Mouse (Mus musculus) cerebellum, adult 2 months (tissue): ENCODE results near the gene 6430548M08Rik. TPM values are rescaled to one million over a fixed set of nuclear protein-coding genes. Genes with fewer than 3 reads are reported as not detected.
A peak's percentile ranks its signal among the peaks of the same experiment; 100 is the strongest.

Source experiments
- DNase-seq, 2 experiments: peaks; one replicate each; pipeline ENCODE4 v3.0.0; 2021
- H3K27ac ChIP-seq: fragments of 200-500 bp; 2 replicates; pipeline ENCODE4 v1.5.1; 2012; ENCODE audit warnings: low read length, control low read depth, inconsistent platforms; ENCODE audit not compliant: insufficient read depth
- H3K27me3 ChIP-seq: fragments of 200-500 bp; 2 replicates; pipeline ENCODE4 v1.6.1; 2012; ENCODE audit warnings: inconsistent platforms, mild to moderate bottlenecking, low read length, moderate library complexity; ENCODE audit not compliant: control insufficient read depth, insufficient read depth
- H3K4me1 ChIP-seq: fragments of 200-500 bp; 2 replicates; pipeline ENCODE4 v1.6.1; 2011; ENCODE audit warnings: low read length; ENCODE audit not compliant: control insufficient read depth, insufficient read depth
- H3K4me3 ChIP-seq: fragments of 200-500 bp; replicated peaks from 2 replicates; pipeline ENCODE3; 2011; ENCODE audit warnings: mild to moderate bottlenecking, low read depth, low read length, control low read depth; ENCODE audit not compliant: insufficient read depth
- CTCF ChIP-seq: fragments of 200-500 bp; IDR thresholded peaks from 2 replicates; pipeline ENCODE4 v1.5.1; 2011; ENCODE audit warnings: low read depth, mild to moderate bottlenecking, control low read depth, low read length, moderate library complexity, borderline replicate concordance; ENCODE audit not compliant: insufficient read depth
- POLR2A ChIP-seq: fragments of 200-500 bp; IDR thresholded peaks from 2 replicates; pipeline ENCODE4 v1.6.1; 2011; ENCODE audit warnings: low read length, control low read depth, borderline replicate concordance; ENCODE audit not compliant: insufficient read depth
- WGBS: fragments of 180-500 bp; shearing (Covaris S2); methylation state at CpG from one replicate; pipeline ENCODE4 v1.1.7; 2018; 5-methylcytosine and 5-hydroxymethylcytosine counted together
- polyA plus RNA-seq: library from polyadenylated mRNA; depleted of rRNA; stranded (reverse); fragments of >200 nt; gene quantifications from 2 replicates; pipeline ENCODE4 v1.2.3, GENCODE M21; 2012; rRNA removed

The 6430548M08Rik gene
- polyA plus RNA-seq = 175 and 188 TPM in 2 replicates

- WGBS = under 1% methylated on average over 60 of the region's 61 CpGs
- Histone ChIP-seq H3K27ac (peak within 1 kb of the TSS; percentile 83), H3K4me1 (peaks cover 15% of the 10 kb centered on the region), H3K27me3 (no peaks in the 10 kb centered on the region), H3K4me3 (peak within 1 kb of the TSS; percentile 82)
- DNase-seq = peak; percentile 100
- TF ChIP-seq CTCF (peak; percentile 40; the same call in 1 of the 2 replicates), POLR2A (peak; percentile 94)
These were observed at the start of gene 6430548M08Rik for GRCm38 (mm10) chr8:120113758-120114255. Gene 6430548M08Rik, plus strand, starts transcription at chr8:120114152.

DNA sequence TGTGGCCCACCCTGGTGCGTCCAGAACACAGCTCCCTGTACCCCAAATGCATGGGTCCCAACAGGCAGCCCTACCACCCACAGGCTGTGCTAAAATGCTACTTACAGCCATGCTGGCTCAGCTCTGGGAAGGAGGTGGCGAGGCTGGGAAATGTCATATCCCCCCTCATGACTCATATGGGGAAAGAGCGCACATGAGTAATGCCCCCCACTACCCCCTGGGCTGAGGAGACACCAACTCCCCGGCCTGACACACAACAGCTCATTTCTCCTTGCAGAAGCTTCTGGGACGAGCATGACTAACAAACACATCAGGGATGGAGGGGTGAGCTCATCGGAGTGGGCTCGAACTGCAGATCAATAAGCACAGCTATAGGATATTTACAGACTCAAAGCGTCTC is 48.3 kb upstream of the 6430548M08Rik start:
- Histone ChIP-seq H3K4me1 (peaks cover 21% of the 10 kb centered on the region), H3K27me3 (no peaks in the 10 kb centered on the region), H3K4me3 (no peak overlapping the region), H3K27ac (no peak overlapping the region)
- DNase-seq = no peak
- WGBS = 91% methylated on average over 8 of the region's 8 CpGs
- TF ChIP-seq POLR2A (no peak), CTCF (no peak)

GRCm38 (mm10) chr8:120066226-120066625 is 47.7 kb upstream of the 6430548M08Rik start:
- peaks cover 21% of the 10 kb centered on the region for H3K4me1 ChIP-seq
- no peak overlapping the region for H3K27ac ChIP-seq
- WGBS = 64% methylated on average over 4 of the region's 4 CpGs
- no peak for DNase-seq
- TF ChIP-seq POLR2A (no peak), CTCF (no peak)
- no peak overlapping the region for H3K4me3 ChIP-seq
- H3K27me3 ChIP-seq = no peaks in the 10 kb centered on the region

- Histone ChIP-seq H3K4me3 (no peak overlapping the region), H3K4me1 (peaks cover 28% of the 10 kb centered on the region), H3K27ac (no peak overlapping the region), H3K27me3 (no peaks in the 10 kb centered on the region)
- no peak for TF ChIP-seq POLR2A
- TF ChIP-seq CTCF = no peak
- WGBS = 11% methylated on average over 19 of the region's 19 CpGs
- DNase-seq = peak; percentile 70 to 73
These were observed 45.9 kb upstream of the 6430548M08Rik start for GRCm38 (mm10) chr8:120067936-120068668.

- no peaks in the 10 kb centered on the region for H3K27me3 ChIP-seq
- 22% methylated on average over 4 of the region's 4 CpGs for WGBS
- no peak for TF ChIP-seq POLR2A
- TF ChIP-seq CTCF = peak; percentile 94
- DNase-seq = peak; percentile 79 to 89
- no peak overlapping the region for H3K4me3 ChIP-seq
- peak overlapping the region; percentile 9 for H3K27ac ChIP-seq
- peaks cover 29% of the 10 kb centered on the region for H3K4me1 ChIP-seq
These were observed 42.3 kb upstream of the 6430548M08Rik start for GRCm38 (mm10) chr8:120071684-120072083.

- Histone ChIP-seq H3K27me3 (no peaks in the 10 kb centered on the region), H3K4me3 (no peak overlapping the region), H3K27ac (peak overlapping the region; percentile 9), H3K4me1 (peaks cover 29% of the 10 kb centered on the region)
- TF ChIP-seq CTCF = no peak
- TF ChIP-seq POLR2A = no peak
- peak; percentile 79 to 90 for DNase-seq
- 19% methylated on average over 9 of the region's 9 CpGs for WGBS
These were observed 41.7 kb upstream of the 6430548M08Rik start for GRCm38 (mm10) chr8:120072259-120072658.

GRCm38 (mm10) chr8:120072827-120073226 is 41.1 kb upstream of the 6430548M08Rik start:
- no peaks in the 10 kb centered on the region for H3K27me3 ChIP-seq

DNA sequence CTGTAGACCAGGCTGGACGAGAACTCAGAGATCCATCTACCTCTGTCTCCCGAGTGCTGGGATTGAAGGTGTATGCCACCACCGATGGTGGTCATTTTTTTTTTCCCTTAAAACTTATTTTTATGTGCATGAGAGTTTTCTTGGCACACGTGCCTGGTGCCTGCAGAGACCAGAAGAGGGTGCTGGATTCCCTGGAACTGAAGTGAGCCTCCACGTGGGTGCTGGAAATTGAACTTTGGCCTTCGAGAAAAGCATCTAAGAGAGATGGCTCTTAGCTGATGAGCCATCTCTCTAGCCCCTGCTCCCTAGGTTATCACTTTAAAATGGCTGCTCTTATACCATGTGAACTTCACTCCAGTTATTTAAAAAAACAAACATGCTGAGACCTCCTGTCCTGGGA is 39.4 kb upstream of the 6430548M08Rik start:
- Histone ChIP-seq H3K4me3 (no peak overlapping the region), H3K27me3 (no peaks in the 10 kb centered on the region), H3K27ac (no peak overlapping the region), H3K4me1 (peaks cover 18% of the 10 kb centered on the region)
- DNase-seq = no peak
- TF ChIP-seq POLR2A (no peak), CTCF (no peak)
- 90% methylated on average over 6 of the region's 6 CpGs for WGBS

More at GRCm38 (mm10) chr8:120072827-120073226, 41.1 kb upstream of the 6430548M08Rik start:
- WGBS = 54% methylated on average over 8 of the region's 8 CpGs
- no peak for TF ChIP-seq CTCF
- no peak for TF ChIP-seq POLR2A
- H3K27ac ChIP-seq = no peak overlapping the region
- no peak overlapping the region for H3K4me3 ChIP-seq
- H3K4me1 ChIP-seq = peaks cover 27% of the 10 kb centered on the region
- DNase-seq = peak in 1 of 2 experiments; percentile 49
